Mouse (Mus musculus) cerebellum, postnatal 25 days (tissue): ENCODE measurements around the gene Ugt2b34.
"Not testable (repeated sequence)": the region's sequence is repeated elsewhere in the genome, so short reads cannot be mapped to it uniquely, and the experiment has no call there.

Experiments
- DNase-seq, 2 experiments: peaks; one replicate each; pipeline ENCODE4 v3.0.0; 2021; ENCODE audit warnings: mixed read lengths in 2 of 2

Ugt2b34 gene

DNA sequence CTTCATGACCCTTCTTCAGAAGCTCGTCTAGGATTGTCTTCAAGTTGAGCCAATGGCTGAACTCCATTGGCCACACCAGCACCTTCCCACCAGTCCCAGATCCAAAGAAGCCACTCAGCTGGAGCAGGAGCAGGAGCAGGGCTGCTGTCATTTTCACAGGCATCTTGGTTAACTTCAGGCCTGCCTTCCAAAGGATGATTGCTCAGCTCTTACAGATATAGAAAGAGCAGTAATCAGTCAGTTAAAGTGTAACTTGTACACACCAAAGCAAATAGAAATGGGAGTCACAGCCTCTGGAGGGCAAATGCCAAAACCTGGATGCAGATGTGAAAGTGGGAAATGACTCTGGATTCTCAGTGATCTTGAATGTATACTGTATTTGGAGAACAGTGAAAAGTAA, at the start of gene Ugt2b34:
TSS of gene Ugt2b34 (minus strand) at position 180 of the 400 bp plus-strand sequence.
- no peak for DNase-seq

DNA sequence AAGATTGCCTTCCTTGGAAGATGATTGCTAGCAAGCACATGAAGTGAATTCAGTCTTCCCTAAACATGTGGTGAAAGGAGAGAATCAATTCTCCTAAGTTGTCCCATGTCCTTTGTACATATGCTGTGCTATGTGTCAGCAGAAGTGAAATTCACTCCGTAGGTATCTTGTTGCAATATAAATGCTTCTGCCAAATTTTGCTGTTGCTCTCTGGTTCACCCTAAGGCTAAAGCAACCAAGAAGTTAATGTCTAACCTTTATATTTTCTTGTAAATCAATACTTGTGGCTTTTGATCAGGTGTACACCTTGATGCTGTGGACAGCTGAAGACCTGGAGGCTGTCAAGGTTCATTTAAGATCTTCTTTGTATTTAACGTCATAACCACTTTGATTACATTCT, 35.4 kb upstream of the Ugt2b34 start:
- no peak for DNase-seq

DNA sequence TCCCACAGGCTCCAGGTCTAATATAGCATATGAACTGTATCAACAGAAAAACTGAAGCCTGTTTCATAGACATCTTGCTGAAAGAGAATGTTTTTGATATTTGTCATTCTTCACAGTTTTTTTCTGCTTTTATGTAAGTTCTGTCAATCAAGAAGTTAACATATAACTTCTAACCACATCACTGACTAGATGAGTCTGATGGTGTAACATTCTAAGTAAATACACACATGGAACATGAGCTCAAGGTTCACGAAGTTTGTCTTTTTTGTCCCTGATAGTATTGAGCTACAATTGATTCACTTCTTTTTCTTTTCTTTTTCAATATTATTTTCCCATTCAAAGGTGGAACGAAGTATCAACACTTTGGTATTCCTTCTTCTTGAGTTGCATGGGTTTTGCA, 19.7 kb upstream of the Ugt2b34 start, which contains the start of gene Ugt2b1:
TSS of gene Ugt2b1 (minus strand) at position 105 of the 400 bp plus-strand sequence.
- no peak for DNase-seq

DNA sequence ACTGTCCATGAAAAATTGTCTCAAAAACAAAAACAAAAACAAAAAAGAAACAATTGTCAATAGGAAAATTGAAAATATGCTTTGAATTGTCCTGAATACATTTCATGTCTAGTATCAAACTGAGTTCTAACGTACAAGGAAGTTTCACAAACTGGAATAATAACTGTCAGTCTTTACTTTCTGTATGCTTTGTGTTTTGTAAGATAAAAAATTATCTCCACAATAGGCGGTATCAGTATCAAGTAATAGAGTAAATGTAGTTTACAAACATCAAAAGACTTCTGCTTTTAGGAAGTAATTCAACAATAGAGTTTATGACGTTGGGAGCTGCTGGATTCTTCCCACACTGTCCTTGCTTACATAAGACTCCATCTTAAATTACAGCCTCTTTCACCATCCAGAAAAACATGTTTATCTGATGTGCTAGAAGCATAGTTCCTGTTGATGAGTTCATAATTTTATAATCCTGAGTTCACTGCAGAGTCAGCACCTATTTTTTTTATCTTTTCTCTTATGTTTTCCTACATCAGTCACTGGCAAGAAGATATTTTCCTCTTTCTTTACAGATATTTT, 14.0 kb upstream of the Ugt2b34 start:
- no peak for DNase-seq

DNA sequence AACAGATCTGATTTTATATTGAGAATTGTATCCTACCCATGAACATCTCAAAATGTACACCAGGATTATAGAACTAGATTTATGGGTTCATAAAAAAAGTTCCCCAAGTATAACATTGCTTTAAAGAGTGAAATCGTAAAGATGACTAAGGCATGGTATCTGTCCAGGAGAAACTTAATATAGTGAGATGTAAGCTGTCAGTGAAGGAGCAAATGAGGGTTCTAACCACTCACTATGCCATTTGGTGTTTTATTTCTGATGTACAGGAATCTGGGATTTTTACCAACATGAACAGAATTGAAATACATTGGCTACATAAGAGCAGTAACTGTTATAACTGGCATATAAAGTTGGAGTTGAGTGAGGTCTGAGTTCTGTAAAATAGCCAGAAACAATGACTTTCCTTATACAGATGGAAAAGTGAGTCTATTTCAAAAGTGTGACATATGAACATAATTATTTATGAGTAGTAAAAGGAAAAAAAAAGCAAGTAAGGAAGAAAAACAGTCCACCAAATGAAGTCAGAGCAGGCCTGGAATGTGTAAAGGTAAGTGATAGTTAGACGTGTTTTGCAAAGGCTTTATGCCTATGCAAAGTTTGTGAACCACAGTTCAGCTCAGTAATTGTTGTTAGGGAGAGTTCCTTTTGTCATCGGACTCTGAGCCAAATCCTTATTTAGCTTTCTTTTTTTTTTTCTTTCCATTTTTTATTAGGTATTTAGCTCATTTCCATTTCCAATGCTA, 4.8 kb upstream of the Ugt2b34 start:
- no peak for DNase-seq

DNA sequence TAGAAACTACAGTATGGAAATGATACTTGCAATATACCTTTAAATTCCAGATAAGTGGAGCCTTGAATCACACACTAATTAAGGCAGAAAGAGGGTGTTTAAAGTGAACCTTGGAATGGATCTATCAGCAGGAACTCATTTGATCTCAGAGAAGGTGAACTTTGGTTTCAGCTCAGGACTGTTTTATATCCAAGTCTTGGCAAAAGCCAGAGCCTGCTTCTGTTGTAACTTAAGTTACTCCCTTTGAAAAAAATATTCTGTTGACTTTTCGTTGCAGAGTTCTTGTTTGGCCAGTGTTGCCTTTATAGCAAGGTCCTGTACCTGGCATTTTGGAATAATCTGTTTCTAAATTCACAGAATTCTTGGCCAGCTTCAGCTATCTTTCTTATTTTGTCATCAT, 4.0 kb upstream of the Ugt2b34 start:
- no peak for DNase-seq

DNA sequence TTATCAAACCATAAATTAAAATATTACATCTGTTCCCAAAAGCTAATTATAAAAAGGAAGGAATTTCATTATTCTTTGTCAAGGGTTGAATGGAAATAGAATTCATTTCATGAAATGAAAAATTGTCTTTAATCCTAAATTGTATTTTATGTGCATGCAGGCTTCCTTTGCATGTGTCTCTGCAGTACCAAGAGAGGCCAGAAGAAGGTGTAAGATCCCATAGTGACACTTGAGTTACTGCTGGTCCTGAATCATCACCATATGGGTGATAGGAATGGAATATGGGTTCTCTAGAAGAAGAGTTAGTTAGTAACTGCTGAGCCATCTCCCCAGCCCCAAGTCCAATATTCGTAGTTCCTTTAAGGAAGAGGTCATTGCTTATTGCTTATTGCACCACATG, 16.8 kb downstream of the Ugt2b34 start:
- no peak for DNase-seq

DNA sequence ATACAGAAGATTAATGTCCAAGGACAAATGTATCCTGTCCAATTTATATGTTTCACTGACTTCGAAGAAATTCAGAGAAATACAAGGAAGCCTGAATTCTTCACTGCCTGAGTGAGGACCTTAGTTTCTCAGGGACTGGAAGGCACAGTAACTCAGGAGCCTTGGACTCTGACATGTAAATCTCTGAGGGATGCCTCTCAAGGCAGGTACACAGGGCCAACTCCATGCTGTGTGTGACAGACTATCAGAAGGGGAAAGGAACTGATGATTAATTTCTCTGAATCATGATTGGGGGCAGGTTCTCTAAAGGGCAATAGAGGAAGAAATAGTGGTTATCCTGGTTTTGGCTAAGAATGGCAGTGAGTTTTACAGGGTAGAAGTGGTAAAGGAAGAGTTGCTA, 18.3 kb downstream of the Ugt2b34 start:
- DNase-seq = peak in 1 of 2 experiments; percentile 3

DNA sequence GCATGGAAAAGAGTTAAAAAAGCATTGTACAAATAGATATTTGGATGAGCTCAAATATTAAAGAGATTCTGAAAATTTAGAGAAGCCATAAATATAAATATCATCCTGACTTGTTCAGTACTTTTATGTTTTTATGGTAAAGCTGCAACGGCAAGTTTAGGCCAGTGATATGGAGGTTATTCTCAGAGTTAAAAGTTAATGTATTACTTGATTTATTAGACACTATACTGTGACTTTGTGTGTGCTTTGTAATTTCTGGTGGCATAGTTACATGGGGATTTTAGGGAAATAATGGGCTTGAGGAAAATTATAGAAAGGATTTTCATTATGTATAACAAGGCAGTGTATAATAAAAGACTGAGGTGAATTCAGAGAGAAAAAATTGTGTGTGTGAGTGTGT, 19.7 kb downstream of the Ugt2b34 start:
- no peak for DNase-seq

DNA sequence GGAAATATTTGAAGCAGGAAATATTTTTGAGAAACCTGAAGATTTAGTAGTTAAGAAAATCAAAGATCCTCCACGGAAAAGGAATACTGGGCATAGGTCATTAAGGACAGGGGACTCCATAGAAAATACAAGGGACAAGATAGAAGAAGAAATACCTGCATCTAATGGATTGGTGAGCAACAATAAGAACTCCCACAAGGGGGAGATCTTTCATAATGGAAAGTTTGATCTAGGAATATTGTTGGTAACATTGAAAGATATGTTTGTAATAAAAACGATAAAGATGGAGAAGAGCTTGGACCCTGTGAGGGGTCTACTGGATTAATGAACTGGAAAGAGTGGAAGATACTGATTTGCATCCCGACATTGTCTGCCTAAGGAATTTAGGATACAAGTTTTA, 20.1 kb downstream of the Ugt2b34 start:
- DNase-seq = no peak

DNA sequence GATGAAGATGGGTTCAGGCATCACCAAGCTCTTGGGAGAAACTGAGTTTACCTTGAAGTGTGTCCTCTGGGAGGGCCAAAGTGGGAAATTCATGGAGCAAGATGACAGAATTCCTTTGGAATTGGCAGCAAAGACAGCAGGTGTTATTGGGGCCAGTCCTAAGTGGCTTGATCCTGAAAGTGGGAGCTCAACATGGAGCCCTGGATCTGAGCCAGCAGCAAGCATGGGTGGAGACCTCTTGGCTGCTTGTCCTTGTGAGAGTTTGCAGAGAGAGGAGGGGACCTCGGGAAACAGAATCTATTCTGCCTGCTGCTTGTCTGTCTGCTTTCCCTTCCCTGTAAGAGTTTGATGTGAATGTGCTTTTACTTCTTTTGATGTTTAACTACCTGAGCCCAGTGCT, 34.9 kb downstream of the Ugt2b34 start:
- peak; percentile 18 to 52 for DNase-seq

DNA sequence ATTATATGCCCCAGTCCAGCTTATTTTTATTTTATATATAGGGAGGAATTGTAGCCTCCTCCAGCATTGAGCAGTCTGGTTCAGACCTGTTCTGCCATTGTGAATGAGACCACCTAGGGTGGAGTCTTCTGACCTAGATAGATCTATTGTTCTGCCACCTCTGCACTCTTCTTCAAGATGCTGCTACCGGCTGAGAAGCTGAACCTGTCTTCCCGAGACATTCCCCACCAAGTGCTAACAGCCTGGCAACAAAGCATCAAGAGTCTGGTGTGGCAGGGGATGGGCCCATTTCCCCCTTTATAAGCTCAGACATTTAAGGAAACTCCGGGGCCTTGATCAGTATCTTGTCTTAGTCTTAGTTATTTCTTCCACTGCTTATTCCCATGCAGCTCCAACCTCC, 48.4 kb downstream of the Ugt2b34 start:
- DNase-seq = no peak

DNA sequence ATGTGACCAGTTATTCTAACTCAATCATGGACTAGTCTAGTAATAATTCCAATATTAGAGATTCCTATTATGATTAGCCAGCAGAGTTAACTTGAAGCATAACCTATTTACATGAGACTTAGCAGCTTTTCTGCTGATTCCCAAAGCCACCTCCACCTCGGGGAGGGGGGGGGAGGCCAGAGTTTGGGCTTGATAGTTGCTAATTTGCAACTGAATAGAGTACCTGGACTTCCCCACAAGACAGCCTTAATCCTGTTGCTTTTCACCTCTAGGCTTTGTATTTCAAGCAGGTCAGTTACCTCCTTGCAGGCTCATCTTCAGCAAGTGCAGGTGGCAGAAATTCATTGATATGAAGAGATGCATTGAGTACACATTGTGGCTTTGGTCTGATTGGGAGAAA, 49.1 kb downstream of the Ugt2b34 start:
- DNase-seq = no peak

DNA sequence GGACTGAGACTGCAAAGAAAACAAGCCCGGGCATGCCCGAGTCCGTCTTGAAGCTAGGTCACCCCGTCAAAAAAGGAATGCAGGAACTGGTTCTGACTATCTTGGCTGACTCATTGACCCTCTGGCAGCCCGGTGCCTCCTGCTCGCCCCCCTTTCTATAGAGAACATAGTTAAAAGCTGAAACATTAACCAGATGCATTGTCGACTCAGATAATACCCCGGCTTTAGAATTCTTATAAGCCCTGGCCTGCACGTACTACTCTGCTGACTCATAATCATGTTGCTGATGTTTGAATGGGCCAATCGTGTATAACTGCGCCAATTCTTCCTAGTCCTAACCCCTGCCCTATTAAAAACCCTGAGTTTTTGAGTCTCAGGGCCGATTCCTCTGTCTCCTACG, 50.2 kb downstream of the Ugt2b34 start:
- DNase-seq = not testable (repeated sequence)

DNA sequence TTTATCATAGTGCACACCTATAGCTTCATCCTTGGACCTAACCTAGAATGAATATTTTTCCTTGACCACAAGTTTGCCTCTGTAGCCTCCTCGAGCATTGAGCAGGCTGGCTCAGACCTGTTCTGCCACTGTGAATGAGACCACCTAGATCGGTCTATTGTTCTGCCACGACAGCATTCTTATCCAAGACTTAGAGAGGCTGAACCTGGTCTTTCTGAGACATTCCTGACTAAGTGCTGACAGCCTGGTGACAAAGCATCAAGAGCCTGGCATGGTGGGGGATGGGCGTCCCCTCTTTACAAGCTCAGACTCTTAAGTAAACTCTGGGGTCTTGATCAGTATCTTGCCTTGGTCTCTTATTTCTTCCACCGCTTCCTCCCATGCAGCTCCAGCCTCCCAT, 55.1 kb downstream of the Ugt2b34 start:
- no peak for DNase-seq

DNA sequence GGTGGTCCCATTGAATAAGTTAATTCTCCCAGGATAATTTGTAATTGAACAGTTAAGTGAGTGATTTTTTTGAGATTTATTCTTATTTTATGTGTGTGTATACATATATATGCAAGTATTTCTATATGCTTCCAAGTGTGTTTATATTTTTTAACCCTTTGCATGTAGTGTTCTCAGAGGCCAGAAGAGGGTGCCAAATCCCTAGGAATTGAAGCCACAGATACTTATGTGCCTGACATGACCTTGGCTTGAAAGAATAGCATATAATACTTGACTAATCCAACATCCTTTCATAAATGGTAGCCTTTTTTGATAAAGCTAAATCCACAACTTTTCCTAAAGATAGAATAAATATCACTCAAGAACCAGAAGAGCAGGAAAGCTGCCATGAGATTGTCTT, 56.6 kb downstream of the Ugt2b34 start:
- peak in 1 of 2 experiments; percentile 34 for DNase-seq

DNA sequence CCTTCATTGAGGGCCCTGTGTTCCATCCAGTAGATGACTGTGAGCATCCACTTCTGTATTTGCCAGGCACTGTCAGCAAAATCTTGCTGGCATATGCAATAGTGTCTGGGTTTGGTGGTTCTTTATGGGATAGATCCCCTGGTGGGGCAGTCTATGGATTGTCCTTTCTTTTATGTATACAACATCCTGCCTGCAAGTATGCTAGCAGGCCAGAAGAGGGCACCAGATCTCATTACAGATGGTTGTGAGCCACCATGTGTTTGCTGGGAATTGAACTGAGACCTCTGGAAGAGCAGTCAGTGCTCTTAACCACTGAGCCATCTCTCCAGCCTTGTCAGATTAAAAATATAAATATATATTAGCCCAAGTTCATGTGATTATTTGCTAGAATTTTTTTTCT, 65.5 kb downstream of the Ugt2b34 start:
- DNase-seq = not testable (repeated sequence)

DNA sequence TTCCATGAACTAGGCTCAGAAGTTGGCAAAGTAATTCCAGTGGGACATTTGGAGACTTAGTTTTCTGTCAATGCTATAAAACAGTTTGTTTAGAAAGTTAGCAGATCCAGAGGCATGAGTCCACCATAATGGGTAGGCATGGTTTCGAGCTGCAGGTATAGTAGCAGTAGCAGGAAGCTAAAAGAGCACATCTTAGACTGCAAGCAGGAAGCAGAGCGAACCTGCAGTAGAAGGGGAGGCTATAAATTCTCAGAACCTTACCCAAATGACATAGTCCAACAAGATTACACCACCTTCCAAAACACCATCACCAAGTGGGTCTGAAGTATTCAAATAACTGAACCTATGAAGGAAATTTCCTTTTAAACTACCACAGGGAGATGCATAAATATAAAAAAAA, 66.5 kb downstream of the Ugt2b34 start:
- no peak for DNase-seq
